Mouse (Mus musculus): ENCODE data around the gene Pfdn2.

The Pfdn2 gene

DNA sequence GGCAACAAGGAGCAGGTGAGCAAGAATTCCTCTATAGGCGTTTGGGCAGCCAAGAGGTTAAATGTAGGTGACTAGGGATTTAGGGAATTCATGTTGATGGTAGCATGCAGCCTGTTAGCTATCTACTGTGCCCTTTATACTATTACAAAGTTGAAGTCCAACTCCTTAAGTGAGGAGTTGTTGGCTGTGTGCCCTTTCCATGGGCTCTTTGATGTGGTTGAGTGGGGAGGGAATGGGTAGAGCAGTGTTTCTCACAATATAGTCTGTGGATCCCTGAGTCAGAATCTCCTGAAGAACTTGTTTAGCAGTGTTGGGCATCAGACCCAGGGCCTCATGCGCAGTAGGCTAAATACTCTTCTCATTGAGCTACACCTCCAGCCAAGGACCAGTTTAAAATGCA lies 11.3 kb downstream of the Pfdn2 start:
- DNase-seq = no peak

DNA sequence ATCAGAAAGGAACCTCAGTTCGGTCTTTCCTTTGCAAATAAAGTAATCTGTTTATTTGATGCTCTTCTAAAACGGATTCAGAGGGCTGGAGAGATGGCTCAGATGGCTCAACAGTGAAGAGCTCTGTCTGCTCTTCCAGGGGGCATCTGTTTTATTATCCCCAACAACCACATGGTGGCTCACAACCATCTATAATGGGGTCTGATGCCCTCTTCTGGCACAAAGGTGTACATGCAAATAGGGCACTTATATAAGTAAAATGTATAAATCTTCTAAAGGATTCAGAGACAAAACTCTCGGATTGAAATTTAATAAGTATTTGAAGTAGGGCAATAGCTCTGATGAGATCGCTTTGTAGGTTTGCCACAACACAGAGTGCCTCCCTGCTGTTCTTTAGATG lies 13.0 kb downstream of the Pfdn2 start:
- no peak for DNase-seq

- DNase-seq = peak; percentile 48
These were observed 14.8 kb downstream of the Pfdn2 start for GRCm38 (mm10) chr1:171360253-171360652.

DNA sequence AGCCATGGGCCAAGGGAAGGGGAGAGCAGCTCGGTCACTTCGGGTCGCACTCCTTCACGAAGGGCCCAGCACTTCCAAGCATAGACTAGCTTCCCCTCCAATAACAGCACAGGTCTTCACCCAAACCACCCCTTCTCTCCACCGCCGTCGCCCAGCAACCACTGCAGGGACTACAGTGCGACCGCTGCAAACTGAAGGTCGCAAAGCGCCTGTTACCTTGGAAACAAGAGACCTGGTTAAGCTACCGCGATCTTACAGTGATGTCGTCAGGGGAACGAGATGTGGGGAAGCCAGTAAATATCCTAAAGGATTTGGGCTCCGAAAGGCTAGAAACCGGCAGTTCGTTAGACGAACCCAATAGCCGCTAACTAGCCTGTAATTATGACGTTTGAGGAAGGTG lies 15.2 kb downstream of the Pfdn2 start, which contains the start of gene Klhdc9:
Gene Klhdc9 (minus strand): TSS at position 143 of the 400 bp plus-strand sequence.
- peak; percentile 80 for DNase-seq

DNA sequence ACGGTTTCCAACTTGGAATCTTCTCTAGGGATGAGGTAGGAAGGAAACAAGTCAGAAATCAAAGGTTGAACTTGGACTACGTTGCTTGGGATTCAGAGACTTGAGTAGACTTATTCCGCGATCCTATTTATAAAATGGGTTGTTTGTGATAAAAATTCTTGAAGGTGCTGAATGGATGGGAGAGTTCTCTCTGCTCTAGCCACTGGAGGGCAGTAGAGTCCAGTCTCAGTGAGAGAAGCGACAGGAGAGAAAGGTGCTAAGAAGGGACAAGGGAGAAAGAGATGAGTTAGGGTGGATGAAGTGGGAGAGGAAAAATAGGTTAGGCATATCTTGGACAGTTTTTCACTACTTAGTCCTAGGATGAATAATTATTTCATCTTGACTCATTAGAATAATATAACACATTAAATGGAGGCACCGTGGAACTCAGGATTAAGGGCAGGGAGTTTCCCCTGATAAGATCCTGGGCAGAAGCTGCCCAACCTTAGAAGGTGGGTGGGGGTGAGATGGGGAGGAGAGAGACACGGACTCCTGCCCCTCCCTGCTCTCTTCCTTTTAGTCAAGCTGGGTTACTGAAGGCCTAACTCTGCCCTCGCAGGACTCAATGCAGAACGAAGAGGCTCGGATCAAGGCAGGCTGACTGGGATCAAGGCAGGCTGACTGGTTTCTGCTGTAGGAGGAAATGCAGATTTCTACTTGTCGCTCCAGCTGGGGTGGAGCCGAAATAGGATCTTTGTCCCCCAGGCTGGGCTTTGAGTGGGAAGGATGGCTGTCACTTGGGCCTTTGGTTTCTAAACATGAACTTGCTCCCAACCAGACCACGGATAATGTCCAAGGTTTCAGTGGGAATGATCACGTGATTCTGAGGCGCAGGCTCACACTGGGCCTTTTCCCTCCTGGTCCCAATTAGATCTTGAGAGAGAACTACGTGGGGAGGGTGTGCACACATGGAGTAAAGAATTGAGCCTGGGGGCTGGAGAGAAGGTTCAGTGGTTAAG lies 15.9 kb downstream of the Pfdn2 start:
- peak; percentile 72 for DNase-seq

GRCm38 (mm10) chr1:171365934-171366333 lies 20.5 kb downstream of the Pfdn2 start:
- no peak for DNase-seq

GRCm38 (mm10) chr1:171369845-171370556 lies 24.5 kb downstream of the Pfdn2 start, which contains the start of gene Nectin4:
TSS of gene Nectin4 (plus strand) at chr1:171370099.
- DNase-seq = no peak

DNA sequence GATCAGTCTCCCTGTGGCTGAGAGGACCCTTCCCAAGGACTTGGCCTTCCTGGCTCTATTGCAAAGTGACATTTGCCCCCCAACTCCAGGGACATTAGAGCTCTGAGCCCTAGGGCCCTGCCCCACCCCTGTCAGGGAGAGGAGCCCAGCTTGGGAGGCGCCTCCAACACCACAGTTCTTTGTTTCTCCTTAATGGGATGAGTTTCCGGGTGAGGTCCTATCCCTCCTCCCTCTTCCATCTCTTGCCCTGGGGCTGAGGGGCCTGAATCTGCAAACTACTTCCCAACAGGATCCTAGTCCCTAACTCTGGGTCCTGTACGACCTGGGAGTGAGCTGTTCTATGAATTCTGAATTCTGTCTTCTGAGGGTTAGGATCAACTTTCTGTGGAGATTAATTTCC lies 27.4 kb downstream of the Pfdn2 start:
- DNase-seq = no peak

DNA sequence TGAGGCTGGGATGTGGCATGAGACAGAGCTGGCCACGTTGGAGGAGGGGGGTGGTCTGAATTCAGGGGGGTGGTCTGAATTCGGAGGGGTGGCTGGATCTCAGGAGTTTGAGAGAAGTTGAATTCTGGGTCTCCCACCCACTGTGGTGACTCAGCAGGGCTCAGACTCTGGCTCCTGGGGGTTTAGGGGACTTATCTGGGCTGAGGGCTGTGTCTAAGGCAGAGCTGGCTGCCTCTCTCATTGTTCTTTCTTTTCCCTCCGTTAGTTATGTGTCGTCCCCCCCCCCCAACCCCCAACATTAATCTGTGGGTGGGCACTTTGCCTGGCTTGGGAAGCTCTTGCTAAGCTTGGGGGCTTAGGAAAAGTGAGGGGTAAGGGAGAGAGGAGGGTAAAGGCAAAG lies 28.5 kb downstream of the Pfdn2 start:
- no peak for DNase-seq

DNA sequence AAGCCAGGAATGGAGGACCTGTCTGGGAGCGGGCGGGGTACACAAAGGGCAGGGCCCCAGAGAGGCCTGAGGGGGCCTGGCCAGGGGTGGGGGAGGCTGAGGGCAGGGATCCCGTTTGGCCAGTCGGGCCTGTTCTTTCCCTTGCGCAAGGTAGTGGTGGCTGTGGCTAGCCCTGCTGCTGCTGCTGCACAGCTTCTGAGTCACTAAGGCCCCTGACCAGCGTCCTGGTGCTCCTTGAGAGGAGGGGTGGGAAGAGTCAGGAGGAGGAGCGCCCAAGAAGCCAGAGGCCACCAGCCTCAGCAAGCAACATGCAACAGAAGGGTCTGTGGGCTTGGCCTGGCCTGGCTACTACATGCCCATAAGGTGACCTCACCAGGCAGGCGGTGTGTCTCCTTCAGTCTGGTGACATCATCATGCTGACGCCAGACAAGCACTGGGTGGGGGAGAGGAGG lies 30.2 kb downstream of the Pfdn2 start:
- DNase-seq = no peak

GRCm38 (mm10) chr1:171378298-171378697 lies 32.8 kb downstream of the Pfdn2 start:
- DNase-seq = peak; percentile 46

GRCm38 (mm10) chr1:171379935-171380599 lies 34.6 kb downstream of the Pfdn2 start:
- DNase-seq = peak; percentile 80

DNA sequence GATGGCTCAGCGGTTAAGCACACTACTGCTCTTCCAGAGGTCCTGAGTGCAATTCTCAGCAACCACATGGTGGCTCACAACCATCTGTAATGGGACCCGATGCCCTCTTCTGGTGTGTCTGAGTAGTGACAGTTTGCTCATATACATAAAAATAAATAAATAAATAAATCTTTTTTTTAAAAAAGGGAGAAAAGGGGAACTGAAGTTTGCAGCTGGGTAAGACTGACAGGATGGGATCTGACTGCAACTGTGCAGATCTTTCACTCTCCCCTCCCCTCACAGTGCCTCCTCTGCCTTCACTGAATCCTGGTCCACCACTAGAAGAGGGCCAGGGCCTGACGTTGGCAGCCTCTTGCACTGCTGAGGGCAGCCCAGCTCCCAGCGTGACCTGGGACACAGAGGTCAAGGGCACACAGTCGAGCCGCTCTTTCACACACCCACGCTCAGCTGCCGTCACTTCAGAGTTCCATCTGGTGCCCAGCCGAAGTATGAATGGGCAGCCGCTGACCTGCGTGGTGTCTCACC lies 36.7 kb downstream of the Pfdn2 start:
- no peak for DNase-seq

DNA sequence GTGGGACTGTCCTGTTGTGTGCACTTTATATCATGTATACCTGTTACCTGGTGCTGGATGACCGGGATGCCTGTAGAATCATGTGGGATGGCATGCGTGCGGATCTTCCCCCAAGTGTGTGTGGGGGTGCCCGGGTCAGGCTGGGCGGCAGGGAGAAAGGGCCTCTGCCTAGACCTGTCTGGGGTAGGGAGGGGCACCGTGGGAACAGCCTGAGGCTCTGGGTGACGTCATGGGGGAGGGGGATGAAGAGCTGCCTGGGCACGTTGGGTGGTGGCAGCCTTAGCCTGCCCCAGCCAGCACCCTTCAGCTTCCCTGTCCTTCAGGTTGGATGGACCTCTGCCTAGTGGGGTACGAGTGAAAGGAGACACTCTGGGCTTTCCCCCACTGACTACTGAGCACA lies 38.9 kb downstream of the Pfdn2 start:
- DNase-seq = no peak

GRCm38 (mm10) chr1:171385171-171385570 lies 39.7 kb downstream of the Pfdn2 start:
- DNase-seq = no peak

GRCm38 (mm10) chr1:171387099-171387498 lies 41.6 kb downstream of the Pfdn2 start:
- no peak for DNase-seq

GRCm38 (mm10) chr1:171388376-171389102 lies 43.1 kb downstream of the Pfdn2 start, which contains the start of gene Arhgap30:
TSS of gene Arhgap30 (plus strand) at chr1:171388954.
- no peak for DNase-seq

DNA sequence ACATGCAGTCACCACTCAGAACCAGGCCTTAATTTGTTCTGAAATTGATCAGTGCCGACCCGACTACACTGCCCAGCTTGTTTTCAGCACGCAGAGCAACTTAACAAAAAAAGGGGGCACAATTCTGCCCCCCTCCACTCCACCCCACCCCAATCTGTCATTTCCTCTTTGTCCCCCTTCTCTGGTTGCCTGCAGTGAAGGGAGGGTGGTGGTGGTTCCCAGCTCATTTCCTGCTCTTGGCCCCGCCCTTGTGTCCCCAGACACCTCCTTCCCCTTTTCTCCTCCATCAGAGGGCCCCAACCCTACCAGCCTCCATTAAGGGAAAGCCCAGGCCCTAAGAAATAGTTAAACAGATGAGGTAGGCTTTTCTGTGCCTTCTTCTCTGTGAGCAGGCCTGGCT lies 44.6 kb downstream of the Pfdn2 start:
- DNase-seq = no peak

- DNase-seq = no peak
These were observed 56.4 kb downstream of the Pfdn2 start for GRCm38 (mm10) chr1:171401821-171402220.

DNA sequence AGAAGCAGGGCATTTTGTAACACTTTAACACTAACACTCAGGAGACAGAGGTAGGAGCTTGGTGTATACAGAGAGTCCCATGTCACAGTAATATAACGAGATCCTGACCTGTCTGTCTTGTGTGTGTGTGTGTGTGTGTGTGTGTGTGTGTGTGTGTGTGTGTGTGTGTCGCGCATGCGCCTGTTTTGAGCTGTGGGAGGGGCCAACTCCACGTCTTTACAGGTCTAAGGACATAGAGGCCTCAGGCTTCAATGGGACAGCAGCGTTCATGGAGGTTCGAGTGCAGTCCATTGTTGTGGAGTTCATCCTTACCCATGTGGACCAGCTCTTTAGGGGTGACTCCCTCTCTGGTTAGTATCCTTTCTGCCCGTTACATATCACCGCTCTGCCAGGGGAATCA lies 57.5 kb downstream of the Pfdn2 start:
- no peak for DNase-seq

DNA sequence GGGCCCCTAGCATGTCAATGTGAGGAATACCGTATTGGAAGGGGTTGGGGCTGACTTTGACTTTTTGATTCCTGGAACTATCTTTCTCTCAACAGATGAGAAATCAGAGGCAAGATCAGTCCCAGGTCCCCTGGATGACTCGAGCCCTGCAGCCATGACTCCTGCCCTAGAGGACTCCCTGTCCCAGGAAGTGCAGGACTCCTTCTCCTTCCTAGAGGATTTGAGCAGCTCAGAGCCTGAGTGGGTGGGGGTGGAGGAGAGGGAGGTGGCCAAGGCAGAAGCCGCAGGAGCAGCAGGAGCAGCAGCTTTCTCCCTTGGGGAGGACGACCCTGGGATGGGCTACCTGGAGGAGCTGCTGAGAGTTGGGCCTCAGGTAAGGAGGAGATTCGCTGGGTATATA lies 61.8 kb downstream of the Pfdn2 start:
- no peak for DNase-seq
